Mouse (Mus musculus) G1E (cell line): ENCODE results near the gene Il16. TPM values are rescaled to one million over a fixed set of nuclear protein-coding genes. Genes with fewer than 3 reads are reported as not detected.

Experiments
- ATAC-seq: 2 replicates; pipeline ENCODE4 v1.8.0; 2016; ENCODE audit warnings: mild to moderate bottlenecking; ENCODE audit not compliant: insufficient number of reproducible peaks, poor library complexity, low FRiP score, severe bottlenecking; ENCODE audit errors: extremely low read depth
- DNase-seq: peaks from one replicate; pipeline ENCODE4 v3.0.0; 2012; ENCODE audit warnings: low spot score
- H3K27me3 ChIP-seq: 2 replicates; pipeline ENCODE4 v1.6.1; 2012; ENCODE audit warnings: mild to moderate bottlenecking, low read length, inconsistent platforms; ENCODE audit not compliant: insufficient read depth
- H3K36me3 ChIP-seq: replicated peaks from 2 replicates; pipeline ENCODE3; 2012; ENCODE audit warnings: mild to moderate bottlenecking, inconsistent platforms
- H3K4me1 ChIP-seq: 2 replicates; pipeline ENCODE4 v1.6.1; 2012; ENCODE audit warnings: low read depth, low read length, inconsistent platforms, mixed read lengths; ENCODE audit not compliant: insufficient read depth
- H3K4me3 ChIP-seq: 2 replicates; pipeline ENCODE4 v1.5.1; 2012; ENCODE audit warnings: low read depth, mild to moderate bottlenecking, inconsistent platforms, low read length, moderate library complexity, mixed read lengths
- H3K9me3 ChIP-seq: replicated peaks from 2 replicates; pipeline ENCODE4 v1.6.1; 2012; ENCODE audit warnings: inconsistent platforms
- CTCF ChIP-seq: IDR thresholded peaks from 2 replicates; pipeline ENCODE4 v1.5.1; 2012; ENCODE audit warnings: low read depth, low read length, inconsistent platforms, mixed read lengths
- GATA1 ChIP-seq: IDR thresholded peaks from 2 replicates; pipeline ENCODE4 v1.6.1; 2012; ENCODE audit warnings: borderline replicate concordance, low read length, inconsistent platforms, mixed read lengths
- GATA2 ChIP-seq: IDR thresholded peaks from 2 replicates; pipeline ENCODE4 v1.6.1; 2012; ENCODE audit warnings: low read depth, low read length, inconsistent platforms, borderline replicate concordance
- POLR2AphosphoS5 ChIP-seq: IDR thresholded peaks from 2 replicates; pipeline ENCODE4 v1.6.1; 2012; ENCODE audit warnings: low read depth, low read length, inconsistent platforms; ENCODE audit not compliant: insufficient replicate concordance
- TAL1 ChIP-seq: conservative IDR thresholded peaks from 2 replicates; pipeline ENCODE4 v1.6.1; 2012; ENCODE audit warnings: low read depth, low read length, inconsistent platforms, mixed read lengths
- polyA plus RNA-seq: library from polyadenylated mRNA; stranded (reverse); fragments of >175 nt; gene quantifications from 2 replicates; pipeline ENCODE4 v1.2.3, GENCODE M21; 2012
- total RNA-seq, 2 experiments: library from RNA; stranded (forward) in 1 of 2; stranded (reverse) in 1 of 2; fragments of 200-1000 nt in 1 of 2; fragments of >200 nt in 1 of 2; fragmentation: Nextera tagmentation in 1 of 2; gene quantifications; 2 replicates each; pipeline ENCODE4 v1.2.3; 2014 to 2017

Gene Il16
- total and polyA plus RNA-seq, 3 experiments, result 0.02 to 1.1 TPM; not detected in 1

- H3K36me3 ChIP-seq, result no peaks in the 10 kb centered on the region
- H3K27me3 ChIP-seq, result peaks cover 3% of the 10 kb centered on the region; the same call in 1 of the 2 replicates
- H3K9me3 ChIP-seq, result no peaks in the 10 kb centered on the region
- TF ChIP-seq CTCF (no peak), POLR2AphosphoS5 (no peak), TAL1 (no peak), GATA1 (no peak), GATA2 (no peak)
- no peaks in the 10 kb centered on the region for H3K4me1 ChIP-seq
- DNase-seq (no peak), ATAC-seq (no peak)
- H3K4me3 ChIP-seq, result no peak overlapping the region
These were observed 101.9 kb downstream of the Il16 start for GRCm38 (mm10) chr7:83643581-83643980.

GRCm38 (mm10) chr7:83641163-83641562 is 104.4 kb downstream of the Il16 start:
- ATAC-seq (no peak), DNase-seq (no peak)
- Histone ChIP-seq H3K36me3 (peaks cover 2% of the 10 kb centered on the region), H3K4me1 (no peaks in the 10 kb centered on the region), H3K9me3 (no peaks in the 10 kb centered on the region), H3K27me3 (peaks cover 3% of the 10 kb centered on the region; the same call in 1 of the 2 replicates), H3K4me3 (no peak overlapping the region)
- TF ChIP-seq GATA2 (no peak), CTCF (no peak)

- ATAC-seq (no peak), DNase-seq (no peak)
- Histone ChIP-seq H3K4me3 (no peak overlapping the region), H3K9me3 (no peaks in the 10 kb centered on the region), H3K4me1 (no peaks in the 10 kb centered on the region), H3K36me3 (peaks cover 2% of the 10 kb centered on the region), H3K27me3 (peaks cover 3% of the 10 kb centered on the region; the same call in 1 of the 2 replicates)
- TF ChIP-seq CTCF, result no peak
- no peak for TF ChIP-seq GATA2
- TF ChIP-seq GATA1, result no peak
- no peak for TF ChIP-seq TAL1
- TF ChIP-seq POLR2AphosphoS5, result no peak
These were observed 104.9 kb downstream of the Il16 start for GRCm38 (mm10) chr7:83640581-83640980.

DNA sequence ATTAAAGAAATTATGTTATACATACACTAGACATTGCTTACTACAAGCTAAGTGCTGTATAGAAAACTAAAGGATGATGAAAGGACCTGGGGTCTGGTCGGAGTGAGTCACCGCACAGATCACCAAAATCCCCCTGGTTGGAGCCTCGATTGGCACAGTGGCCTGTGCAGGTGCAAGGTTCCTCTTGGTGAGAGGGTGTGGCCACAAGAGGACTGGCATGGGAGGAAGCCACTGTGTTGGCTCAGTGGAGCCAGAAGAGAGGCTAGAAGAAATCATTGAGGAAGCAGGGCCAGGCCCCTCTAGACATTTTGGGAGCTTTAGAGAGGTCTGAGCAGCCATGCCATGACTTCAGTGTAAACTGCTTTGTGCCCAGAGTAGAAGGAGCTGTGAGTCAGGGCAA is 106.4 kb downstream of the Il16 start:
- Histone ChIP-seq H3K9me3 (no peaks in the 10 kb centered on the region), H3K4me1 (no peaks in the 10 kb centered on the region), H3K27me3 (peaks cover 3% of the 10 kb centered on the region; the same call in 1 of the 2 replicates), H3K4me3 (no peak overlapping the region), H3K36me3 (peaks cover 2% of the 10 kb centered on the region)
- DNase-seq (no peak), ATAC-seq (no peak)
- TF ChIP-seq CTCF (no peak), GATA2 (no peak), GATA1 (no peak), POLR2AphosphoS5 (no peak), TAL1 (no peak)

DNA sequence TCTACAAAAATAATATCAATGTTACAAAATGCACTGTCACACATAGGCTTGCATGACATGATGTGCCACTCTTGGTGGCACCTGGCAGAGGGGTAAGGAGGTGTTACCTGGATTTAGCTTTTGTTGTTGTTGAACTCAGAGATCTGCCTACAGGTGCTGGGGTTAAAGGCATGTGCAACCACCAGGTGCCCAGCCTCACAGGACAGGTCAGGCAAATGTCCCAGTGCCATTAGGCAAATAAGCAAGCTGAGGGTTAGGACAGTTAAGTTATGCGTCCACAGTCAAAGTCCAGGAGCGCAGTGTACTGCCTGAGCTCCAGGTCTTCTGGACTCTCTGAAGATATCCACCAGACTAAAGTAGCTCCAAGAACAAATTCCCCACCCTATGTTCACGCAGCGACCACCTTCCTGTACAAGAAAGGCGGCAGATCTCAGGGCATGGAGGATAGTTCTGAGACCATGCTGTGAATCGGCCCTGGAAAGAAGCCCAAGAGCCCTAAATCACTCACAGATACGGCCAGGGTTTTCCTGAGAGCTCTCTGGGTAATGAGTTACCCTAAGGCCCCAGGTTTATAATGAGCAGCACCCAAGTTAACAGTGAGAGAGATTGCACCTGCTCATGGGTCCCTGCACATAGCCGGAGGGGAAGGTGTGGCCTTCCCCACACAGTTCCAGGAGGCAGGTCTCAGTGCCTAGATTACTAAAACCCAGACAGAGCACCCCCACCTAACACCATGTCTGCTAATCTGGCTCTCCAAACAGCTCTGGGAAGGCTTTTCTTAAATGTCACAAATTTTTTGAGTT is 107.5 kb downstream of the Il16 start:
- no peak overlapping the region for H3K4me3 ChIP-seq
- H3K4me1 ChIP-seq, result no peaks in the 10 kb centered on the region
- no peak for ATAC-seq
- TF ChIP-seq CTCF, result no peak
- TF ChIP-seq GATA1, result no peak
- no peak for TF ChIP-seq POLR2AphosphoS5
- no peak for TF ChIP-seq GATA2
- TF ChIP-seq TAL1, result no peak
- H3K9me3 ChIP-seq, result no peaks in the 10 kb centered on the region
- H3K27me3 ChIP-seq, result peaks cover 3% of the 10 kb centered on the region; the same call in 1 of the 2 replicates
- DNase-seq, result no peak
- H3K36me3 ChIP-seq, result peaks cover 2% of the 10 kb centered on the region

GRCm38 (mm10) chr7:83636425-83636824 is 109.1 kb downstream of the Il16 start:
- DNase-seq (no peak), ATAC-seq (no peak)
- H3K4me3 ChIP-seq, result no peak overlapping the region
- no peaks in the 10 kb centered on the region for H3K9me3 ChIP-seq
- peaks cover 2% of the 10 kb centered on the region for H3K36me3 ChIP-seq
- peaks cover 3% of the 10 kb centered on the region; the same call in 1 of the 2 replicates for H3K27me3 ChIP-seq
- peaks cover 10% of the 10 kb centered on the region for H3K4me1 ChIP-seq
- TF ChIP-seq GATA2 (no peak), GATA1 (no peak), TAL1 (no peak), POLR2AphosphoS5 (no peak), CTCF (no peak)
